Mouse (Mus musculus): ENCODE data around the gene Dapk3.

The Dapk3 gene

GRCm38 (mm10) chr10:81182336-81183333, at the start of gene Dapk3:
TSS of gene Dapk3 (plus strand) at chr10:81183005.
- peak; percentile 99 for DNase-seq (ENCODE audit: low read depth, low spot score)

GRCm38 (mm10) chr10:81134181-81134587, 48.6 kb upstream of the Dapk3 start:
- DNase-seq (ENCODE audit: low read depth, low spot score), result no peak

- DNase-seq (ENCODE audit: low read depth, low spot score), result no peak
Measured at GRCm38 (mm10) chr10:81134966-81135681, 47.7 kb upstream of the Dapk3 start, which contains the start of gene Zbtb7a. TSS of gene Zbtb7a (plus strand) at chr10:81135220.

- no peak for DNase-seq (ENCODE audit: low read depth, low spot score)
Measured at GRCm38 (mm10) chr10:81135831-81136705, 46.7 kb upstream of the Dapk3 start.

- DNase-seq (ENCODE audit: low read depth, low spot score), result no peak
Measured at GRCm38 (mm10) chr10:81136706-81137231, 46.0 kb upstream of the Dapk3 start.

- DNase-seq (ENCODE audit: low read depth, low spot score), result peak; percentile 98
Measured at GRCm38 (mm10) chr10:81137252-81138130, 45.3 kb upstream of the Dapk3 start.

- DNase-seq (ENCODE audit: low read depth, low spot score), result no peak
Measured at GRCm38 (mm10) chr10:81138131-81138782, 44.5 kb upstream of the Dapk3 start.

- DNase-seq (ENCODE audit: low read depth, low spot score), result no peak
Measured at GRCm38 (mm10) chr10:81138821-81139528, 43.8 kb upstream of the Dapk3 start.

GRCm38 (mm10) chr10:81139529-81139846, 43.3 kb upstream of the Dapk3 start:
- no peak for DNase-seq (ENCODE audit: low read depth, low spot score)

GRCm38 (mm10) chr10:81140005-81140404, 42.8 kb upstream of the Dapk3 start:
- DNase-seq (ENCODE audit: low read depth, low spot score), result no peak

GRCm38 (mm10) chr10:81140717-81141454, 41.9 kb upstream of the Dapk3 start:
- no peak for DNase-seq (ENCODE audit: low read depth, low spot score)

- no peak for DNase-seq (ENCODE audit: low read depth, low spot score)
Measured at GRCm38 (mm10) chr10:81141455-81142210, 41.2 kb upstream of the Dapk3 start.

GRCm38 (mm10) chr10:81142551-81142981, 40.2 kb upstream of the Dapk3 start:
- no peak for DNase-seq (ENCODE audit: low read depth, low spot score)

- no peak for DNase-seq (ENCODE audit: low read depth, low spot score)
Measured at GRCm38 (mm10) chr10:81143157-81143633, 39.6 kb upstream of the Dapk3 start.

- DNase-seq (ENCODE audit: low read depth, low spot score), result no peak
Measured at GRCm38 (mm10) chr10:81143845-81144437, 38.9 kb upstream of the Dapk3 start.

- DNase-seq (ENCODE audit: low read depth, low spot score), result no peak
Measured at GRCm38 (mm10) chr10:81144667-81145066, 38.1 kb upstream of the Dapk3 start.

GRCm38 (mm10) chr10:81145307-81145706, 37.5 kb upstream of the Dapk3 start:
- DNase-seq (ENCODE audit: low read depth, low spot score), result no peak

Data from brain, embryonic 18.5 days (tissue).